Mouse (Mus musculus): Measurements from ENCODE around the gene Trpv4.

Gene Trpv4

GRCm38 (mm10) chr5:114669014-114669413 lies 10.8 kb upstream of the Trpv4 start:
- DNase-seq (ENCODE audit: low read depth, low spot score): no peak

DNA sequence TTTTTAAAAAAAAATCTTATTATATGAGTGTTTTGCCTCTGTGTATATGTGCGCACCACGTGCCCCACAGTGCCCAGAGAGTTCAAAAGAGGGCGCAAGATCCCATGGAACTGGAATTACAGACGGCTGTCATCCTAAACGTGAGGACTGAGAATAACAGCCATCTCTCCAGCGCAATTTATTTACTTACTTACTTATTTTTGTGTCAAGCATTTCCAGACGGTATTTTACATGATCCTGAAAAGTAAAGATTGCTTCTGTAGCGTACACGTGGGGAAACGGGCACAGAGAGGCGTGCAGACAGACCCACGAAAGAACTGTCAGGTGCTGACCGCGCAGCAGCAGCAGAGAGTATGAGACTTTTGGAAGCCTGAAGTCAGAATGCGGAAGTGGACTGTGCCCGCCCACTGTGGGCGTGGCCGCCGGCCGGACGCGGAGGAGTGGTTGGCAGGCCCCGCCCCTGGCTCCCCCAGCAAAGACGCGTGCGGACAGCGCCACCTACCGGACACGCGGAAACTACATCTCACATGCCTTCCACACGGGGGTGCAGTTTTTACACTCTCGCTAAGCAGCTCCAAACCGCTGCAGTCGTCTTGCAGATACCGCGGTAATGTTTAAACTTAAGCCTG lies 9.1 kb upstream of the Trpv4 start:
- DNase-seq (ENCODE audit: low read depth, low spot score): peak; percentile 95

DNA sequence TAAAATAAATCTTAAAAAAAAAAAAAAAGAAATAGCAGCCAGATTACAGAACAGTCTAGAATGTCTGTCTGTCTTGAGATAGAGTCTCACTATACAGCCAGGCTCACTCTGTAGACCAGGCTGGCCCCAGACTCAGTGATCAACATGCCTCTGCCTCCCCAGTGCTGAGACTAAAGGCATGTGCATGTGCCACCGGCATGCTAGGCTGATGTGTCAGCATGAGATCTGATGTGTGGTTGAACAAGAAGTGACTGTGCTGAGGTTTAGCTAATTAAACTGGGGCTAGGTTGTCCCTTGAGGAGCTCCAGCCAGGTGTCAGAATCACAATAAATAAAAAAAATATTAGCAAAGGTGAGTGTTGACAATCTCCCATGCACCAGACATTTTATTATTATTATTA lies 8.4 kb upstream of the Trpv4 start:
- DNase-seq (ENCODE audit: low read depth, low spot score): no peak

- DNase-seq (ENCODE audit: low read depth, low spot score): no peak
Measured at GRCm38 (mm10) chr5:114664750-114665149, 6.5 kb upstream of the Trpv4 start.

- DNase-seq (ENCODE audit: low read depth, low spot score): no peak
Measured at GRCm38 (mm10) chr5:114664139-114664538, 5.9 kb upstream of the Trpv4 start.

GRCm38 (mm10) chr5:114661029-114661428 lies 2.8 kb upstream of the Trpv4 start:
- DNase-seq (ENCODE audit: low read depth, low spot score): no peak

DNA sequence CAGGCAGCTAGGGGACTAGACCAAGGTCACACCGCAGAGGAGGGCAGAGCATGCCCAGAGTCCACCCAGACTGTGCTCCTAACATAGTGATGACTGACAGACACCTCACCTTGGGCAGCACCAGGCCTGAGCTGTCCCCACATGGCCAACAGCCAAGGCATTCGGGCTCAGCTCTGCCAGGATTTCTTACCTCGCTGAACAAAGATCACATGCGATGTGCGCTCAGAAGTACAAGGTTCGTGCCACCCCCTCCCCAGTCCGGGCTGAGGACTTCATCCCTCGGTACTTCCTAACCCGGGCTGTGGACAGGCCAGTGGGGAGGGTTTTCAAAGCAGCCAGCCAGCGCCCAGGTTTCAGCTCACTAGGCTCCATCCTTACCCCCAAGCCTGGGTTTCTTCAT lies 795 bp downstream of the Trpv4 start:
- no peak for DNase-seq (ENCODE audit: low read depth, low spot score)

- DNase-seq (ENCODE audit: low read depth, low spot score): no peak
Measured at GRCm38 (mm10) chr5:114656305-114656704, 1.9 kb downstream of the Trpv4 start.

DNA sequence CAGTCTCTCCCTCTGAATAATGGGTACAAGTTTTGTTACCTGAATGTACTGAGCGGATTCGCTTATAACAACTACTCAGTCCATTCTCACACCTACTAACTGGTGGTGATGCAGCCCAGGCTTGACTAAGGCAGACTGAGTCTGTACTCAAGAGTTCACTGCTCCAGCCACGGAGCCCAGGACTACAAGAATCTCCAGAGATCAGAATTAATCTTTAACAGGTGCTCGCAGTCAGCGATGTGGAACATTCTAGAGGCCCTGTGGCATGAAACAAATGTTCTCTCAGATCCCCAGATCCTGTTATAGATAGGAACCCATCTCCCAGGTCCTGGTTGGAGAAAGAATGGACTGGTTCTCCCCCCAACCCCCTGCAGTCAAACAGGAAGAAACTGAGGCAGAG lies 2.5 kb downstream of the Trpv4 start:
- DNase-seq (ENCODE audit: low read depth, low spot score): no peak

DNA sequence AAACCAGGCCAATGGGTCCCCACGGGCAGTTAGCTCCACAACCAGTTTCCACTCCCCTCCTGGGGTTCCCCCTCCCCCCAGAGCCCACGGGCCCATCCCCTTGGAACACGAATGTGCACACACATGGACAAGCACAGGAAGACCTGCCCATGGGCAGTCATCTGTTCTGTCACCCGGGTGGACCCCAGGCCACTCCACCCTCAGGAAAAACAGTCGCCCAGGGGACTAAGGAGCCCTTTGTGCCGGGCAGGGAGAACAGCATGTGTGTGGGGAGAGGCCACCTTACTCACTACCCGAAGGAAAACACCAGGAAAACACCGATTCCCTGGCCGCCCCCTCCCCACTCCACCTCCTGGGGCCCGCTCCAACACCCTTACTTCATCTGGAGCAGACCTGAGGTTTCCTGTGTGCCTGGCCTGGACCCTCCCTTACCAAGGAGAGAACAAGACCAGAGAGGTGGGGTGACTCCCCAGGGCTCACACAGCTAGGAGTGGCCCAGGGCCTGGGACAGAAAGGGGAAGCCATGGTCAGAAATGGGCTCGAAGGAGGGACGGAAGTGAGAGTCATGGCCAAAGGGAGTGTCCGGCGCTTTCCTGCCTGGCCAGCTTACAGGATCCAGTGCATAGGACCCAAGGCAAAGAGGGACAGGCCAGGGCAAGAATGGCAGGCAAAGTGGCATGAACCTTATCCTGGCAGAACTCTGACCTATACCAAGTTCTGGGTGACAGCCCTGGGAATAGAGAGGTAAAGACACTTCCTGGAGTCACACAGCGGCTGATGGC lies 4.4 kb downstream of the Trpv4 start:
- no peak for DNase-seq (ENCODE audit: low read depth, low spot score)

DNA sequence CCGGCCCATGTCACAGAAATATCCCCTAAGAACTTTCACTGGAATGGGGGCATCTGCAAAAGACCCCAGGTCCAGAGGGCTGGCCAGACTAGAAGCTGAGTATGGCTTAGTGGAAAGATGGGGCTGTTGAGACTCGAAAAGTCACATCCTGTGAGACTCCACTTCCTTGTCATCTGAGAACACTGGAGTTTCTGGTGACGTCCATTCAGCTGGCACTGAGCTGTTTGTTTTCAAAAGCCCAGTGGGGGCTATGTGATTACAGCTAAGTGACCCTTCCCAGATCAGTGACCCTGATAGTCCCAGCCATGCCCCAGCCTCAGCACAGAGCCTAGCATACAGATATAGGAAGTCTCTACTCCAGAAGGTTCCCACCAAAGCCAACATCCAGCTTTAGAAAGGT lies 6.8 kb downstream of the Trpv4 start:
- no peak for DNase-seq (ENCODE audit: low read depth, low spot score)

- no peak for DNase-seq (ENCODE audit: low read depth, low spot score)
Measured at GRCm38 (mm10) chr5:114651002-114651401, 7.2 kb downstream of the Trpv4 start.

GRCm38 (mm10) chr5:114648728-114649311 lies 9.4 kb downstream of the Trpv4 start:
- DNase-seq (ENCODE audit: low read depth, low spot score): no peak

GRCm38 (mm10) chr5:114647211-114647974 lies 10.8 kb downstream of the Trpv4 start:
- DNase-seq (ENCODE audit: low read depth, low spot score): no peak

DNA sequence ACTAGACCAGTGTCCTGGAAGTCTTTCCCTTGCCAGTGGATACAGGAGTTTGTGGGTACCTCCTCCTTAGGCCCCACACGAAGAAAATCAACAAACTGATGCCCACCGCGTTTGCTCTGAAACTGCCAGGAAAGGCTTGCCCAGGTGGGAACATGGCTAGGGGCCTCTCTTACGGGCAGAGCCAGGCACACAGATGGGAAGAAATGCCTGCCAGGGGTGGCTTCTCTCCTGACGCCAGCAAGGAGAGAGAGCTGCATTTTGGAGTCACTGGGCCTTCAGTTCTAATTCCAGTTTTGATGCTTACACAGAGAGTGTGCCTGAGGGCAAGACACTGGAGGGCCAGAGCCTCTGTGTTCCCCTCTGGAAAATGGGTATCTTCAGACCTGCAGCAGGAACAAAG lies 12.3 kb downstream of the Trpv4 start:
- no peak for DNase-seq (ENCODE audit: low read depth, low spot score)

- DNase-seq (ENCODE audit: low read depth, low spot score): no peak
Measured at GRCm38 (mm10) chr5:114644918-114645317, 13.3 kb downstream of the Trpv4 start.

DNA sequence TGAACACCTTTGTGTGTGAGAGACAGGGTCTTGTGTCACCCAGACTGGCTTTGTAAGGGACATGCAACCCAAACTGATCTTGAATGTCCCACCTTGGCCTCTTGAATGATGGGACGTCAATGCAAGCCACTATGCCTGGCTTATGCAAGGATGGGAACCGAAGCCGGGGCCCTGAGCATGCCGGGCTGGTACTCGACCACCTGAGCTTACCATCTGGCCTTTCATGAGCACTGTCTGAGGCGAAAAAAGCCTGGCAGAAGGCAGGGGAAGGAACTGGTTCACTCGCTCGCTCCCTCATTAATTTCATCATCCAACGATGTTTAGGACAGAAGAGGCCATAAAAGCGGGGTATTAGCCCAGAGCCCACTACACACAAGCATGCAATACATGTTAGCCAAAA lies 17.4 kb downstream of the Trpv4 start:
- no peak for DNase-seq (ENCODE audit: low read depth, low spot score)

- no peak for DNase-seq (ENCODE audit: low read depth, low spot score)
Measured at GRCm38 (mm10) chr5:114639645-114639957, 18.6 kb downstream of the Trpv4 start.

- DNase-seq (ENCODE audit: low read depth, low spot score): peak; percentile 64
Measured at GRCm38 (mm10) chr5:114638769-114639644, 19.2 kb downstream of the Trpv4 start.

DNA sequence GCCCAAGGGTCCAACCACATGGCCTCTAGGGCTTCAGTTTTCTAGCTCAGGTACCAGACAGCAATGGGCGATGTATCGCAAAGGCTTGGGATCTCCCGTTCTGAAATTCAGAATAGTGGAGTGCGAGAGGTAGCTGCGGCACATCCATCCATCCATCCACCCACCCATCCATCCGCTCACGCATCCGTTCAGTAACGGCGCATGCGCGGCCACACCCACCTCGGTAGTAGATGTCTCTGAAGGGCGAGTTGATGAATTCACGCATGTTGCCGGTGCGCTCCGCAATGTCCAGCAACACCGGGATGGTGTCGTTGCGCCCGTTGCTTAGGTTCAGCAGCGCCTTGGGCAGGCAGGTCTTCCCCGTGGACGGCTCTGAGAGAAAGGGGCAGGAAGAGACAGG lies 22.1 kb downstream of the Trpv4 start:
- no peak for DNase-seq (ENCODE audit: low read depth, low spot score)

GRCm38 (mm10) chr5:114631336-114631735 lies 26.9 kb downstream of the Trpv4 start:
- no peak for DNase-seq (ENCODE audit: low read depth, low spot score)
